Mouse (Mus musculus) intestine, embryonic 15.5 days (tissue): ENCODE data around the gene Vps13c. TPM values are rescaled to one million over a fixed set of nuclear protein-coding genes. Genes with fewer than 3 reads are reported as not detected.

Experiments
- ATAC-seq: fragments of 200-750 bp; cut with Nextera tagmentation; 2 replicates; pipeline ENCODE4 v1.8.0; 2017; ENCODE audit warnings: moderate TSS enrichment, moderate library complexity
- H3K27ac ChIP-seq: fragments of 300-500 bp; sonication (generic); 2 replicates; pipeline ENCODE4 v1.5.1; 2015; ENCODE audit warnings: mild to moderate bottlenecking, inconsistent platforms
- H3K27me3 ChIP-seq: fragments of 300-500 bp; sonication (generic); replicated peaks from 2 replicates; pipeline ENCODE4 v1.6.1; 2015; ENCODE audit warnings: inconsistent platforms
- H3K36me3 ChIP-seq: fragments of 300-500 bp; sonication (generic); 2 replicates; pipeline ENCODE4 v1.6.1; 2015; ENCODE audit warnings: inconsistent platforms
- H3K4me1 ChIP-seq: fragments of 300-500 bp; sonication (generic); replicated peaks from 2 replicates; pipeline ENCODE4 v1.6.1; 2015; ENCODE audit warnings: inconsistent platforms
- H3K4me2 ChIP-seq: fragments of 300-500 bp; sonication (generic); replicated peaks from 2 replicates; pipeline ENCODE4 v1.6.1; 2015; ENCODE audit warnings: mild to moderate bottlenecking, inconsistent platforms
- H3K4me3 ChIP-seq: fragments of 300-500 bp; sonication (generic); replicated peaks from 2 replicates; pipeline ENCODE4 v1.5.1; 2015; ENCODE audit warnings: inconsistent platforms
- H3K9ac ChIP-seq: fragments of 300-500 bp; sonication (generic); 2 replicates; pipeline ENCODE4 v1.6.1; 2015; ENCODE audit warnings: inconsistent platforms
- H3K9me3 ChIP-seq: fragments of 300-500 bp; sonication (generic); 2 replicates; pipeline ENCODE4 v1.6.1; 2016; ENCODE audit warnings: inconsistent platforms
- WGBS: fragments of 180-500 bp; shearing (Covaris S2); methylation state at CpG from one replicate; pipeline ENCODE4 v1.1.7; 2015; 5-methylcytosine and 5-hydroxymethylcytosine counted together
- polyA plus RNA-seq: library from polyadenylated mRNA; unstranded; fragments of >200 nt; fragmentation: Nextera tagmentation; extraction: Ambion mirVana; gene quantifications from 2 replicates; pipeline ENCODE4 v1.2.1, GENCODE M21; 2015

The Vps13c gene
- polyA plus RNA-seq, 1 experiment from 2014 or later, result 5.6 TPM

- ATAC-seq, result no peak
- H3K9ac ChIP-seq, result no peak overlapping the region
- H3K36me3 ChIP-seq, result no peaks in the 10 kb centered on the region
- H3K9me3 ChIP-seq, result no peaks in the 10 kb centered on the region
- H3K4me2 ChIP-seq, result no peak overlapping the region
- H3K4me3 ChIP-seq, result no peak overlapping the region
- peaks cover 3% of the 10 kb centered on the region; the same call in 1 of the 2 replicates for H3K27me3 ChIP-seq
- 59% methylated on average over 2 of the region's 2 CpGs for WGBS
- peaks cover 7% of the 10 kb centered on the region; the same call in 1 of the 2 replicates for H3K4me1 ChIP-seq
- H3K27ac ChIP-seq, result no peak overlapping the region
Observed at GRCm38 (mm10) chr9:67837311-67837710, 2.9 kb upstream of the Vps13c start.

- ATAC-seq, result no peak
Observed at GRCm38 (mm10) chr9:67842797-67843196, 2.6 kb downstream of the Vps13c start.

GRCm38 (mm10) chr9:67845012-67845411 is 4.8 kb downstream of the Vps13c start:
- H3K4me2 ChIP-seq, result no peak overlapping the region
- no peak overlapping the region for H3K27ac ChIP-seq
- no peaks in the 10 kb centered on the region for H3K9me3 ChIP-seq
- no peaks in the 10 kb centered on the region for H3K36me3 ChIP-seq
- no peak for ATAC-seq
- H3K27me3 ChIP-seq, result no peaks in the 10 kb centered on the region
- WGBS, result 59% methylated on average over 4 of the region's 4 CpGs
- no peak overlapping the region for H3K4me3 ChIP-seq
- H3K9ac ChIP-seq, result no peak overlapping the region
- H3K4me1 ChIP-seq, result 0 out of 2 replicates have a peak, but pooled peaks cover 8% of the 10 kb centered on the region

More at GRCm38 (mm10) chr9:67842797-67843196, 2.6 kb downstream of the Vps13c start:
- H3K4me2 ChIP-seq, result no peak overlapping the region
- H3K9ac ChIP-seq, result no peak overlapping the region
- no peaks in the 10 kb centered on the region for H3K27me3 ChIP-seq
- H3K9me3 ChIP-seq, result no peaks in the 10 kb centered on the region
- WGBS, result 47% methylated on average over 5 of the region's 5 CpGs
- H3K27ac ChIP-seq, result no peak overlapping the region
- no peak overlapping the region for H3K4me3 ChIP-seq
- H3K36me3 ChIP-seq, result no peaks in the 10 kb centered on the region
- peaks cover 10% of the 10 kb centered on the region; the same call in 1 of the 2 replicates for H3K4me1 ChIP-seq

- 58% methylated on average over 5 of the region's 5 CpGs for WGBS
- Histone ChIP-seq H3K27me3 (no peaks in the 10 kb centered on the region), H3K4me3 (no peak overlapping the region), H3K9ac (no peak overlapping the region), H3K27ac (no peak overlapping the region), H3K4me2 (no peak overlapping the region), H3K9me3 (no peaks in the 10 kb centered on the region), H3K4me1 (0 out of 2 replicates have a peak, but pooled peaks cover 6% of the 10 kb centered on the region), H3K36me3 (no peaks in the 10 kb centered on the region)
- no peak for ATAC-seq
Observed at GRCm38 (mm10) chr9:67845648-67846047, 5.5 kb downstream of the Vps13c start.

- no peak overlapping the region for H3K4me2 ChIP-seq
- H3K27ac ChIP-seq, result no peak overlapping the region
- H3K9me3 ChIP-seq, result no peaks in the 10 kb centered on the region
- 0 out of 2 replicates have a peak, but pooled peaks cover 3% of the 10 kb centered on the region for H3K4me1 ChIP-seq
- no peak overlapping the region for H3K4me3 ChIP-seq
- no peaks in the 10 kb centered on the region for H3K27me3 ChIP-seq
- H3K36me3 ChIP-seq, result no peaks in the 10 kb centered on the region
- no peak for ATAC-seq
- WGBS, result 98% methylated on average over 2 of the region's 2 CpGs
- no peak overlapping the region for H3K9ac ChIP-seq
Observed at GRCm38 (mm10) chr9:67846089-67846488, 5.9 kb downstream of the Vps13c start.

- no peak for ATAC-seq
- Histone ChIP-seq H3K9me3 (no peaks in the 10 kb centered on the region), H3K4me1 (0 out of 2 replicates have a peak, but pooled peaks cover 3% of the 10 kb centered on the region), H3K27ac (no peak overlapping the region), H3K27me3 (no peaks in the 10 kb centered on the region), H3K4me2 (no peak overlapping the region), H3K4me3 (no peak overlapping the region), H3K36me3 (no peaks in the 10 kb centered on the region), H3K9ac (no peak overlapping the region)
- 81% methylated on average over 3 of the region's 3 CpGs for WGBS
Observed at GRCm38 (mm10) chr9:67847606-67848005, 7.4 kb downstream of the Vps13c start.

GRCm38 (mm10) chr9:67849397-67849796 is 9.2 kb downstream of the Vps13c start:
- no peak overlapping the region for H3K4me2 ChIP-seq
- ATAC-seq, result peak; percentile 81
- 69% methylated on average over 12 of the region's 12 CpGs for WGBS

GRCm38 (mm10) chr9:67849846-67850245 is 9.7 kb downstream of the Vps13c start:
- no peak overlapping the region for H3K27ac ChIP-seq
- H3K4me2 ChIP-seq, result no peak overlapping the region

More at GRCm38 (mm10) chr9:67849397-67849796, 9.2 kb downstream of the Vps13c start:
- Histone ChIP-seq H3K4me1 (0 out of 2 replicates have a peak, but pooled peaks cover 3% of the 10 kb centered on the region), H3K36me3 (no peaks in the 10 kb centered on the region), H3K27me3 (no peaks in the 10 kb centered on the region), H3K4me3 (no peak overlapping the region), H3K9me3 (no peaks in the 10 kb centered on the region), H3K9ac (no peak overlapping the region), H3K27ac (no peak overlapping the region)

GRCm38 (mm10) chr9:67851150-67851549 is 11.0 kb downstream of the Vps13c start:
- Histone ChIP-seq H3K27ac (no peak overlapping the region), H3K27me3 (no peaks in the 10 kb centered on the region), H3K9me3 (no peaks in the 10 kb centered on the region), H3K4me2 (no peak overlapping the region), H3K9ac (no peak overlapping the region), H3K4me1 (no peaks in the 10 kb centered on the region), H3K4me3 (no peak overlapping the region), H3K36me3 (no peaks in the 10 kb centered on the region)
- 89% methylated on average over 4 of the region's 4 CpGs for WGBS
- no peak for ATAC-seq

More at GRCm38 (mm10) chr9:67849846-67850245, 9.7 kb downstream of the Vps13c start:
- Histone ChIP-seq H3K9ac (no peak overlapping the region), H3K4me3 (no peak overlapping the region), H3K9me3 (no peaks in the 10 kb centered on the region), H3K27me3 (no peaks in the 10 kb centered on the region), H3K4me1 (0 out of 2 replicates have a peak, but pooled peaks cover 3% of the 10 kb centered on the region), H3K36me3 (no peaks in the 10 kb centered on the region)
- WGBS, result 73% methylated on average over 3 of the region's 3 CpGs
- peak; percentile 94 for ATAC-seq

GRCm38 (mm10) chr9:67860273-67860672 is 20.1 kb downstream of the Vps13c start:
- H3K9me3 ChIP-seq, result no peaks in the 10 kb centered on the region
- H3K36me3 ChIP-seq, result no peaks in the 10 kb centered on the region
- H3K27ac ChIP-seq, result no peak overlapping the region
- H3K27me3 ChIP-seq, result no peaks in the 10 kb centered on the region
- H3K4me2 ChIP-seq, result no peak overlapping the region
- H3K4me1 ChIP-seq, result no peaks in the 10 kb centered on the region
- ATAC-seq, result no peak
- WGBS, result 78% methylated on average over 2 of the region's 2 CpGs
- H3K9ac ChIP-seq, result no peak overlapping the region
- no peak overlapping the region for H3K4me3 ChIP-seq

GRCm38 (mm10) chr9:67863332-67863731 is 23.1 kb downstream of the Vps13c start:
- Histone ChIP-seq H3K27ac (no peak overlapping the region), H3K9me3 (no peaks in the 10 kb centered on the region), H3K36me3 (no peaks in the 10 kb centered on the region), H3K4me2 (no peak overlapping the region), H3K9ac (no peak overlapping the region), H3K4me1 (no peaks in the 10 kb centered on the region), H3K27me3 (no peaks in the 10 kb centered on the region), H3K4me3 (no peak overlapping the region)
- 91% methylated on average over 5 of the region's 5 CpGs for WGBS
- ATAC-seq, result no peak

GRCm38 (mm10) chr9:67864011-67864410 is 23.8 kb downstream of the Vps13c start:
- Histone ChIP-seq H3K9ac (no peak overlapping the region), H3K4me3 (no peak overlapping the region), H3K27ac (no peak overlapping the region), H3K4me1 (no peaks in the 10 kb centered on the region), H3K4me2 (no peak overlapping the region), H3K36me3 (no peaks in the 10 kb centered on the region), H3K27me3 (no peaks in the 10 kb centered on the region), H3K9me3 (no peaks in the 10 kb centered on the region)
- WGBS, result 32% methylated on average over 4 of the region's 4 CpGs
- ATAC-seq, result no peak

- 0 out of 2 replicates have a peak, but pooled peaks have one; percentile 34 for ATAC-seq
- Histone ChIP-seq H3K4me1 (no peaks in the 10 kb centered on the region), H3K27me3 (no peaks in the 10 kb centered on the region), H3K9ac (no peak overlapping the region), H3K9me3 (no peaks in the 10 kb centered on the region), H3K27ac (no peak overlapping the region), H3K36me3 (no peaks in the 10 kb centered on the region), H3K4me3 (no peak overlapping the region), H3K4me2 (no peak overlapping the region)
- 45% methylated on average over 7 of the region's 7 CpGs for WGBS
Observed at GRCm38 (mm10) chr9:67865411-67865810, 25.2 kb downstream of the Vps13c start.
